Mouse (Mus musculus): ENCODE measurements at regions not wholly inside any gene's neighbourhood (a gene's known extent, or its start where the extent isn't known, plus 50 kb on each side); places are given as distances from the start of the nearest gene placed in this dataset.

GRCm38 (mm10) chr6:98872334-98872733, 529.8 kb upstream of the Gm765 start:
- intact Hi-C loops (cut with DNase I), result no loop called here
- DNase-seq, result no peak

DNA sequence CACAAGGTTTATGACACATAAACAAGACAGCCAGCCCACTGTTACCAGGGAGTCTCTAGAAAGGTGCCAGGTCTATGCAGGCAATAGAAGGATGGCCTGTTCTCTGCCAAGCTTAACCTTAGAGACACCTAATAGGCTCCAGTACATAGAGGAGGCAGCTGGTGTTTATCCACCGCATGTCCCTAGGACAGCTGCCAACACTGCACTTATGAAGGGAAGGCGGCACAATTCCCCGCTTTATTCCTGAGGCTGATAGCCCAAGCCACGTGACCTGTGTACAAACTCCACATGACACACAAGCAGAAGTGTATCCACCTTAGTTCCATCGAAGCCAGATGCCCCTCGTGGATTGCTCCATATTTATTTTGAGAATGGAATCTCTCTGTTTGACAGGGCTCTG, 527.2 kb upstream of the Gm765 start:
- DNase-seq, result peak in 1 of 2 experiments; percentile 5
- intact Hi-C loops (cut with DNase I), result no loop called here

- intact Hi-C loops (cut with DNase I), result no loop called here
These were observed 521.8 kb upstream of the Gm765 start for GRCm38 (mm10) chr6:98864306-98864705.

DNA sequence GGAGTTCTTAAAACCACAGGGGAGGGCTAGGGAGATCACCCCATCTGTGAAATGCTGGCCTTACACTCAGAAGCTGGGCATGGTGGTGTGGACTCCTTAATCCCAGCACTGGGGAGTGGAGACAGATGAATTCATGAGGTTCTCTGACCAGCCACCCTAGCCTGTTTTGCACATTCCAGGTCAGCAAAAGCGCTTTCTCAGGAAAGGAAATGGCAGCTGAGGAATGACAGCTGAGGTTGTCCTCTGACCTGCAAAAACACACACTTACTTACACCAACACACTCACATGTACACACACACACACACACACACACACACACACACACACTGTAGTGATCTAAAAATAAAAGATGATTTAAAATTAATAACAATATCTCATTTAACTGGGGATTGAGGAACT, 513.4 kb upstream of the Gm765 start:
- DNase-seq, result no peak
- intact Hi-C loops (cut with DNase I), result no loop called here

More at GRCm38 (mm10) chr6:98864306-98864705, 521.8 kb upstream of the Gm765 start:
- DNase-seq, result no peak

DNA sequence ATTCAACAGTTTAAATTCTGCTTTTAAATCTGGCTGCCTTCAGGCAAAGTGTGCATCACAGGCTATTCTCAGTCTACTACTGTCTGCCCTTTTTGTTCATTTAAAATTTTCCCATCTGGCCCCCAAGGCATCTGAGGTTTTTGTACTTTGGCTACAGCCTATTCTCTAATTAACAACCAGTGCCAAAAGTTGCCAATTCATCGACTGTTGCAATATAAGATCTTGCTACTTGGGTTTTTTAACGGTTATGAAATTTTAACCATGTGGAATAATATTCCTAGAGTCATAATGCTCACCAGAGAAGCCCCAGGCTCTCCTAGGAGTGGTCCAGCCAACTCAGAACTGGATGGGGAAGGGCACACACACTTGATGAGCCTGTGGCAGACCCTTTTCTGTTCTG, 508.4 kb upstream of the Gm765 start:
- no peak for DNase-seq
- intact Hi-C loops (cut with DNase I), result no loop called here

GRCm38 (mm10) chr6:98848835-98849234, 506.3 kb upstream of the Gm765 start:
- intact Hi-C loops (cut with DNase I), result no loop called here
- DNase-seq, result no peak

GRCm38 (mm10) chr6:98846001-98846695, 503.6 kb upstream of the Gm765 start:
- intact Hi-C loops (cut with DNase I), result no loop called here
- DNase-seq, result no peak

DNA sequence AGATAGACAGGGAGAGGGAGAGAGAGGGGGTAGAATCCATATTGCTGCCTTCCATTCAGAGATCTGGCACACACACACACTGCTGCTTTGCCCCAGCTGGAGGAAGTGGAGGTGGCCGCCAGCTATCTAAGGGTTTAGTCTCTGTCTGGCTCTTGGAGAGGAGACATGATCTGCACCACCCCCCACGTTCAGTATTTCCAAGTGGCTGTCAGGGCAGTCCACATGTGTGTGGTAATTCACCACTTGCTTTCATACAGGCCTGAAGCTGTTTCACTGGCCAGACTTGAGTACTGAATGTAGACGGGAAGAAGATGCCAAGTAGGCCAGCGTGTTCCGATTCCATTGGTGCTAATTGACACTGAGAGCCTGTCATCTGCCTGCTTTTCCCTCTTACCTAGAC, 501.0 kb upstream of the Gm765 start:
- peak; percentile 14 to 27 for DNase-seq
- intact Hi-C loops (cut with DNase I), result no loop called here

DNA sequence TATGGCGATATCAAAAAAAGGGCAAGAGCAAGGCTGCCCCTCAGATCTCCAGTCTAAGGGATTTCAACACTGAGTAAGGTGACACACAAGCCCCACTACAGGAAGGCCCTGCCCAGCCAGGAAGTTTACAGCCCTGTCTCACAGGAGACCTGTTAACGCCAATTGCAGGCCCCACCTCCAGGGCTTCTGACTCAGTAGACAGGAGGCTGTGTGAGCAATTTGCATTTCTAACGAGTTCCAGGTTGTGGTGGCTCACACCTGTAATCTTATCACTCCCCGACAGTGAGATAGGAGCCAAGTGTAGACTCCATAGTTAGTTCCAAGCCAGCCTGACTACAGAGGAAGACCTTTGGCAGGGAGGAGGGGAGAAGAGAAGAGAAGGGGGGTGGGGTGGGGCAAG, 500.4 kb upstream of the Gm765 start:
- intact Hi-C loops (cut with DNase I), result no loop called here

DNA sequence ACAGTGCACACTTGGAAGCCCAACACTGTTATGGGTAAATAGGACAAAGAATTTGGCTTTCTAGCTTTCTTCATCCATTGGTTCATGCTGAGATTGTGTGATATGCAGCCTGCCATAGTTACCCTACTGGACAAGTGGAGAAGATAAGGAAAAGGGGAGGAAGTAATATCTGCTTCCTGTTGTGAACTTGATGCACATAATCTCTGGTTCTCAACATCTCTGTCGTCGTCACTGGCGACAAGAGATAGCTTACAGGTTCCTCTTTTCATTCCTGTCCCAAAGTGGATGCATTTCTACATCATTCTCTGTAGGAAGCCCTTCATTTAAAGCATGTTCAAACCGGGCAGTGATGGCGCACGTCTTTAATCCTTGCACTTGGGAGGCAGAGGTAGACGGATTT, 491.4 kb upstream of the Gm765 start:
- intact Hi-C loops (cut with DNase I), result no loop called here
- no peak for DNase-seq

More for the DNA sequence above, 500.4 kb upstream of the Gm765 start:
- no peak for DNase-seq

DNA sequence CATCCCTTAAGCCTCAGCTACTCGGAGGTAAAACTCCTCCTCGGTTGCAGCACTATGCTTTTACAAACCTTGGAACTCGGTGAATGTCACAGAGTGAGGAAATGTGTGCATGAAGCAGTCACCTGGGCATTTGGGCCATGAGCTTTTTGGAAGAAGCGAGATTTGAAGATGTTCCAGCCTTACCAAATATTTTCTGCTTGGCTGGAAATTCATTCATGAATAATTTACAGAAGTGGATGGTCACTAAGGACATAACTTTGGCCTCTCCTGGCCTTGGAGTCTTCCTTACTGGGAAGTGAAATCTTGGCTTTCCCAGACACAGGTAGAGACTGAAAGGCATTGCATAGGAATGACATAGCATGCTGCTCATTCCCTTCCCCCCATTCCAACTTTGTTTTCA, 487.6 kb upstream of the Gm765 start:
- intact Hi-C loops (cut with DNase I), result no loop called here
- no peak for DNase-seq

- intact Hi-C loops (cut with DNase I), result no loop called here
- DNase-seq, result no peak
These were observed 465.5 kb upstream of the Gm765 start for GRCm38 (mm10) chr6:98808046-98808445.

DNA sequence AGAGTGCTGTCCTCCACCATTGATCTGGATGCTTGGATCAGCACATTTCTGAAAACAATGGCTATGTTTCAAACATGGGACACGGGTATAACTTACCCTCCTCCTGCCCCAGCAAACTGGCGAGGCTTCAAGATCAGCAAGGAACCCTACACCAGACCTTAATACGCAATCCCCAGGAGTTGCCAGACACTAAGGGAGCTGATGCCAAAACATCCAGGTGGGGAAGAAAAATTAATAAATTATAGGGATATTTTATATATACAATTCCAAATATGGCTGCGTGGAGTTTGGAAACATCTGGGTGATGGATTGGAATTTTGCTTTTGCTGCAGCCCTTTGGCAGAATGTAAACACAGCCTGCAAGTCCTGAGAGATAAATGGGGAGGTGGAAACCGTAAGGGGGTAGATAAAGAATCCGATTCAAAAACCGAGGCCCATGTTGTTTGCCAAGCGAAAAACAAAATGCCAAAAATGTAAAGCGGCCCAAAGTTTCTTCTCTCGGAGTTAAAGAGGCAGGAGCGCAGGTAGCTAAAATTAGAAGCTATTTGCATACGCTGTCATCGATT, 460.9 kb upstream of the Gm765 start:
- intact Hi-C loops (cut with DNase I), result no loop called here
- DNase-seq, result no peak

- no peak for DNase-seq
- intact Hi-C loops (cut with DNase I), result no loop called here
These were observed 458.5 kb upstream of the Gm765 start for GRCm38 (mm10) chr6:98801061-98801460.

DNA sequence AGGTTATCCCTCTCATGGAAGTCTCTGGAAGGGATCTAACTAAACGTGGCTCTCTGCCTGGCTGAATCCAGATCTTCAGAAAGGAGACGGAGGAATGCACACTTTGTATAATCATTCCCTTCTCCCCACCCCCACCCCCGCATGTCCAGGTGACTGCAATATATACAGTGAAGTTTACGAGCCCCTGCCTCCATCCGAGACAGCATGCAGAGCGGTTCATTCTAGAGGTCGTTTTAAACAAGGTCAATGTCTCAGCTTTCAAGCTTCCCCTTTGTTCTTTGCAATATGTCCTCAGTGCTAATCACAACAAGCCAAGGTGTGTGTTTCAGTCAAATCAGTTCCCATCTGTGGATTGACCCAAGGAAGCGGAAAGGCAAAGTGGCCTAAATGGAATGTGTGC, 457.5 kb upstream of the Gm765 start:
- DNase-seq, result no peak
- intact Hi-C loops (cut with DNase I), result no loop called here

GRCm38 (mm10) chr6:98797778-98798177, 455.2 kb upstream of the Gm765 start:
- intact Hi-C loops (cut with DNase I), result no loop called here
- DNase-seq, result no peak

- peak in 1 of 2 experiments; percentile 14 for DNase-seq
- intact Hi-C loops (cut with DNase I), result no loop called here
These were observed 454.8 kb upstream of the Gm765 start for GRCm38 (mm10) chr6:98797373-98797772.

- intact Hi-C loops (cut with DNase I), result no loop called here
- DNase-seq, result no peak
These were observed 454.1 kb upstream of the Gm765 start for GRCm38 (mm10) chr6:98796666-98797065.

DNA sequence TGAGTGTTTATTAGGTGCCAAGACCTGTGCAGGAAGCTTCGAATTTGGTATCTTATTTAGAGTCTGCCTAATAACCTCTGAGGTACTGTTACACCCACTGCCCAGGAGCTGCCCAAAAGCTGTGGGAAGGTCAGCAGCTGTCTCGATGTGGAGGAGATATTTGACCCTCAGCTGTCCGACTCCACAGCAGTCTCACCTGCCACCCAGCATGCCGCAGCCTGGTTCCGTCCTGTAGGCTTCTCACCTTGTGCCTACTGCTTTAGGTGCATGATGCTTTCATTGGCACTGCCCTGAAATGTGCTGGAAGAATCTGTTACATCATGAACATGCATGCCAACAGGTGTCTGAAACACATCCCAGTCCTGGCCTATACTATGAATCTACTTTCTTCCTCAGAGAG, 444.9 kb upstream of the Gm765 start:
- DNase-seq, result no peak
- intact Hi-C loops (cut with DNase I), result no loop called here

DNA sequence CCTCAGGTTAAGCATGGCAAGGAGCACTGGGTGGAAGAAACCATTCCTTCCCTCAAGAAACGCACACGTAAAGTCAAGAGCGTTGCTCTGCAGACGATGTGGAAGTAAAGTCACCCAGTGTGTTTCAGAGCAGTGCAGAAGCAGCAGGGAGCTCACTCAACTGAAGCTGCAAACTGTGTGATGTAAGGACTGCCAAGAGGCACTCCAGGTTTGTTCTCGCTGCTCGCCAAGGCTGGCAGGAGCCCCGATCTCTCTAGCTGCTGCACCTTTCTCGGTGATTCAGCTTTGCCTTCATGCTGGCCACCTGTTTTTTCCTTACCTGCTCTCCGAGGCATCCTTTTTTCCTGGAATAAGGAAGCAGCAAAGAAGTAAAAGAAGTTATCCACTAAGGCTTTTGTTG, 439.5 kb upstream of the Gm765 start:
- intact Hi-C loops (cut with DNase I), result no loop called here
- DNase-seq, result no peak

DNA sequence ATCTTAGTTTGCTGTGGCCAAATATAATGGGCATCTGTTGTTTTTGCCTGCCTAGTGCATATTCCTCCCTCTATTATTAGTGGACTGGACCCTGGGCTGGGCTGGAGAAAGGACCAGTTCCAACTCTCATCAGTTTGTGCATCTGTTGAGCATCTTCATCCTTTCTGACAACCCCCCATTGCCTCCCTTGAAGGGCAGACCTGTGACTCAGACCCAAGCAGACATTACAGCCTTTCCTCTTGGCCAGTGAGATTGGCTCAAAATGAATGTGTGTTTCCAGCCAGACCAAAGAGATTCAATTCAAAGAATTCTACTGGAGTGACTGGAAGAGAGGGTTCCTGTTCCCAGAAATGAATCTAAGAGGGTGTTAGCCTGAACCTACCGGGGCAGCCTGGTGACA, 433.2 kb upstream of the Gm765 start:
- intact Hi-C loops (cut with DNase I), result no loop called here
- DNase-seq, result no peak

DNA sequence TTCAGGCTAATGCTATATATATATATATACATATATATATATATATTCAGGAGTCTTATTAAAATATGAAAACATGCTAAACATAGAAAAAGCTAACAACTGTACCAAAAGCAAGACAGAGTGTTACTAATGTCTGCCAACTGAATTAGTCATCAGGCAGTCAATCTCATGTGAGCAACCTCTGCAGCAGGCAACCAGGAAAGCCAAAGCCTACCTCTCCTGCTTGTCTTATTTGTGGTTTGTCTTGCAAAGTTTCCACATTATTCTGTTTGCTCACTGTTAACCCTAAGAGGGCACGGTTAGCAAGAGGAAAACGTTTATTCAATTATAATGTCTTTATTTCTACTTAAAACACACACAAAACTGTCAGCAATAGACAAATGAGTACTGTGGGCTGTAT, 427.4 kb upstream of the Gm765 start:
- DNase-seq, result no peak

GRCm38 (mm10) chr6:98769322-98769721, 426.8 kb upstream of the Gm765 start:
- DNase-seq, result no peak
- intact Hi-C loops (cut with DNase I), result no loop called here

More for the DNA sequence above, 427.4 kb upstream of the Gm765 start:
- intact Hi-C loops (cut with DNase I), result no loop called here

All from heart, postnatal 14 days (tissue).